Mouse (Mus musculus): ENCODE results near the gene Fbrsl1. TPM values are rescaled to one million over a fixed set of nuclear protein-coding genes. Genes with fewer than 3 reads are reported as not detected.
"Not testable (repeated sequence)": the region's sequence is repeated elsewhere in the genome, so short reads cannot be mapped to it uniquely, and the experiment has no call there.

The Fbrsl1 gene
- polyA plus RNA-seq, 1 experiment from 2014 or later = 41.7 TPM

- H3K4me3 ChIP-seq = peak overlapping the region; percentile 97
- peak; percentile 54 for ATAC-seq (ENCODE audit: low FRiP score, low read depth)
- under 1% methylated on average over 97 of the region's 98 CpGs for WGBS
- peaks cover 32% of the 10 kb centered on the region for H3K4me1 ChIP-seq
- no peaks in the 10 kb centered on the region for H3K36me3 ChIP-seq
- H3K9me3 ChIP-seq = no peaks in the 10 kb centered on the region
- peak overlapping the region; percentile 94 for H3K9ac ChIP-seq
- H3K27ac ChIP-seq = peak overlapping the region; percentile 7; the same call in 1 of the 2 replicates
- no peaks in the 10 kb centered on the region for H3K27me3 ChIP-seq (replicated peaks)
- peak overlapping the region; percentile 99 for H3K4me2 ChIP-seq (replicated peaks)
Measured at GRCm38 (mm10) chr5:110447720-110448435, 425 bp downstream of the Fbrsl1 start.

- WGBS = 86% methylated on average over 2 of the region's 2 CpGs
- no peak overlapping the region for H3K4me3 ChIP-seq
- H3K9ac ChIP-seq = no peak overlapping the region
- no peak for ATAC-seq (ENCODE audit: low FRiP score, low read depth)
- no peaks in the 10 kb centered on the region for H3K27me3 ChIP-seq (replicated peaks)
- H3K27ac ChIP-seq = no peak overlapping the region
- no peak overlapping the region for H3K4me2 ChIP-seq (replicated peaks)
- H3K36me3 ChIP-seq = no peaks in the 10 kb centered on the region
- H3K4me1 ChIP-seq = peaks cover 35% of the 10 kb centered on the region
- H3K9me3 ChIP-seq = no peaks in the 10 kb centered on the region
Measured at GRCm38 (mm10) chr5:110444509-110444908, 3.8 kb downstream of the Fbrsl1 start.

- no peaks in the 10 kb centered on the region for H3K36me3 ChIP-seq
- H3K4me3 ChIP-seq = no peak overlapping the region
- H3K27me3 ChIP-seq (replicated peaks) = no peaks in the 10 kb centered on the region
- H3K9me3 ChIP-seq = no peaks in the 10 kb centered on the region
- 88% methylated on average over 3 of the region's 3 CpGs for WGBS
- H3K4me1 ChIP-seq = peaks cover 42% of the 10 kb centered on the region
- no peak overlapping the region for H3K4me2 ChIP-seq (replicated peaks)
- no peak overlapping the region for H3K9ac ChIP-seq
- no peak overlapping the region for H3K27ac ChIP-seq
- no peak for ATAC-seq (ENCODE audit: low FRiP score, low read depth)
Measured at GRCm38 (mm10) chr5:110442966-110443590, 5.2 kb downstream of the Fbrsl1 start.

- no peak overlapping the region for H3K27ac ChIP-seq
- no peaks in the 10 kb centered on the region for H3K27me3 ChIP-seq (replicated peaks)
- ATAC-seq (ENCODE audit: low FRiP score, low read depth) = no peak
- no peak overlapping the region for H3K9ac ChIP-seq
- H3K4me3 ChIP-seq = no peak overlapping the region
- H3K36me3 ChIP-seq = no peaks in the 10 kb centered on the region
- 85% methylated on average over 3 of the region's 3 CpGs for WGBS
- H3K4me1 ChIP-seq = peaks cover 31% of the 10 kb centered on the region
- no peaks in the 10 kb centered on the region for H3K9me3 ChIP-seq
- no peak overlapping the region for H3K4me2 ChIP-seq (replicated peaks)
Measured at GRCm38 (mm10) chr5:110439565-110440310, 8.6 kb downstream of the Fbrsl1 start.

GRCm38 (mm10) chr5:110438591-110438990 lies 9.7 kb downstream of the Fbrsl1 start:
- no peaks in the 10 kb centered on the region for H3K9me3 ChIP-seq
- WGBS = 74% methylated on average over 3 of the region's 3 CpGs

GRCm38 (mm10) chr5:110437632-110438261 lies 10.6 kb downstream of the Fbrsl1 start:
- H3K9ac ChIP-seq = no peak overlapping the region
- no peak overlapping the region for H3K4me2 ChIP-seq (replicated peaks)
- no peak for ATAC-seq (ENCODE audit: low FRiP score, low read depth)
- H3K4me1 ChIP-seq = peaks cover 25% of the 10 kb centered on the region
- WGBS = 25% methylated on average over 6 of the region's 6 CpGs
- H3K4me3 ChIP-seq = no peak overlapping the region
- H3K27me3 ChIP-seq (replicated peaks) = no peaks in the 10 kb centered on the region
- H3K36me3 ChIP-seq = peaks cover 3% of the 10 kb centered on the region
- no peaks in the 10 kb centered on the region for H3K9me3 ChIP-seq
- H3K27ac ChIP-seq = no peak overlapping the region

More at GRCm38 (mm10) chr5:110438591-110438990, 9.7 kb downstream of the Fbrsl1 start:
- Histone ChIP-seq H3K27ac (no peak overlapping the region), H3K27me3 (replicated peaks) (no peaks in the 10 kb centered on the region), H3K36me3 (no peaks in the 10 kb centered on the region), H3K4me1 (peaks cover 29% of the 10 kb centered on the region), H3K9ac (no peak overlapping the region), H3K4me2 (replicated peaks) (no peak overlapping the region), H3K4me3 (no peak overlapping the region)
- ATAC-seq (ENCODE audit: low FRiP score, low read depth) = no peak

GRCm38 (mm10) chr5:110436166-110436565 lies 12.1 kb downstream of the Fbrsl1 start:
- not testable (repeated sequence) for H3K4me2 ChIP-seq (replicated peaks); H3K9me3 ChIP-seq; ATAC-seq (ENCODE audit: low FRiP score, low read depth); H3K27ac ChIP-seq; H3K9ac ChIP-seq; H3K4me3 ChIP-seq; H3K27me3 ChIP-seq (replicated peaks)
- peaks cover 19% of the 10 kb centered on the region for H3K36me3 ChIP-seq
- H3K4me1 ChIP-seq = peaks cover 22% of the 10 kb centered on the region
- 65% methylated on average over 5 of the region's 5 CpGs for WGBS

GRCm38 (mm10) chr5:110434816-110435215 lies 13.5 kb downstream of the Fbrsl1 start:
- Histone ChIP-seq H3K36me3 (peaks cover 31% of the 10 kb centered on the region), H3K27me3 (replicated peaks) (no peaks in the 10 kb centered on the region), H3K4me3 (no peak overlapping the region), H3K27ac (no peak overlapping the region), H3K4me2 (replicated peaks) (no peak overlapping the region), H3K4me1 (peaks cover 22% of the 10 kb centered on the region), H3K9ac (no peak overlapping the region), H3K9me3 (no peaks in the 10 kb centered on the region)
- no peak for ATAC-seq (ENCODE audit: low FRiP score, low read depth)

- peak; percentile 87 for ATAC-seq (ENCODE audit: low FRiP score, low read depth)
- Histone ChIP-seq H3K9ac (no peak overlapping the region), H3K9me3 (no peaks in the 10 kb centered on the region), H3K36me3 (peaks cover 32% of the 10 kb centered on the region), H3K4me3 (no peak overlapping the region), H3K27me3 (replicated peaks) (no peaks in the 10 kb centered on the region), H3K4me2 (replicated peaks) (no peak overlapping the region), H3K27ac (no peak overlapping the region), H3K4me1 (no peaks in the 10 kb centered on the region)
- WGBS = 49% methylated on average over 9 of the region's 9 CpGs
Measured at GRCm38 (mm10) chr5:110429045-110429444, 19.3 kb downstream of the Fbrsl1 start.

GRCm38 (mm10) chr5:110428290-110428689 lies 20.0 kb downstream of the Fbrsl1 start:
- peaks cover 32% of the 10 kb centered on the region for H3K36me3 ChIP-seq
- no peaks in the 10 kb centered on the region for H3K9me3 ChIP-seq
- no peak overlapping the region for H3K4me3 ChIP-seq
- H3K4me2 ChIP-seq (replicated peaks) = no peak overlapping the region
- no peak overlapping the region for H3K9ac ChIP-seq
- H3K27ac ChIP-seq = no peak overlapping the region
- no peak for ATAC-seq (ENCODE audit: low FRiP score, low read depth)
- WGBS = 78% methylated on average over 3 of the region's 3 CpGs
- no peaks in the 10 kb centered on the region for H3K27me3 ChIP-seq (replicated peaks)
- no peaks in the 10 kb centered on the region for H3K4me1 ChIP-seq

GRCm38 (mm10) chr5:110425187-110425586 lies 23.1 kb downstream of the Fbrsl1 start:
- ATAC-seq (ENCODE audit: low FRiP score, low read depth) = no peak
- Histone ChIP-seq H3K27me3 (replicated peaks) (0 out of 2 replicates have a peak, but pooled peaks cover under 1% of the 10 kb centered on the region), H3K9ac (no peak overlapping the region), H3K4me1 (no peaks in the 10 kb centered on the region), H3K4me2 (replicated peaks) (no peak overlapping the region), H3K9me3 (no peaks in the 10 kb centered on the region), H3K36me3 (peaks cover 4% of the 10 kb centered on the region; the same call in 1 of the 2 replicates), H3K27ac (no peak overlapping the region), H3K4me3 (no peak overlapping the region)
- WGBS = 87% methylated on average over 4 of the region's 4 CpGs

GRCm38 (mm10) chr5:110424204-110424603 lies 24.1 kb downstream of the Fbrsl1 start:
- no peak overlapping the region for H3K27ac ChIP-seq
- no peak for ATAC-seq (ENCODE audit: low FRiP score, low read depth)

More at GRCm38 (mm10) chr5:110424204-110424603, 24.1 kb downstream of the Fbrsl1 start:
- Histone ChIP-seq H3K27me3 (replicated peaks) (0 out of 2 replicates have a peak, but pooled peaks cover 7% of the 10 kb centered on the region), H3K9ac (no peak overlapping the region), H3K36me3 (no peaks in the 10 kb centered on the region), H3K4me2 (replicated peaks) (no peak overlapping the region), H3K4me3 (no peak overlapping the region), H3K4me1 (no peaks in the 10 kb centered on the region), H3K9me3 (no peaks in the 10 kb centered on the region)
- 89% methylated on average over 5 of the region's 5 CpGs for WGBS
